Mouse (Mus musculus): ENCODE data around the gene Rasl11a. TPM values are rescaled to one million over a fixed set of nuclear protein-coding genes. Genes with fewer than 3 reads are reported as not detected.
A peak's percentile ranks its signal among the peaks of the same experiment; 100 is the strongest.

The Rasl11a gene
- total and polyA plus RNA-seq, 3 experiments, result 0.25 to 0.42 TPM; not detected in 1

DNA sequence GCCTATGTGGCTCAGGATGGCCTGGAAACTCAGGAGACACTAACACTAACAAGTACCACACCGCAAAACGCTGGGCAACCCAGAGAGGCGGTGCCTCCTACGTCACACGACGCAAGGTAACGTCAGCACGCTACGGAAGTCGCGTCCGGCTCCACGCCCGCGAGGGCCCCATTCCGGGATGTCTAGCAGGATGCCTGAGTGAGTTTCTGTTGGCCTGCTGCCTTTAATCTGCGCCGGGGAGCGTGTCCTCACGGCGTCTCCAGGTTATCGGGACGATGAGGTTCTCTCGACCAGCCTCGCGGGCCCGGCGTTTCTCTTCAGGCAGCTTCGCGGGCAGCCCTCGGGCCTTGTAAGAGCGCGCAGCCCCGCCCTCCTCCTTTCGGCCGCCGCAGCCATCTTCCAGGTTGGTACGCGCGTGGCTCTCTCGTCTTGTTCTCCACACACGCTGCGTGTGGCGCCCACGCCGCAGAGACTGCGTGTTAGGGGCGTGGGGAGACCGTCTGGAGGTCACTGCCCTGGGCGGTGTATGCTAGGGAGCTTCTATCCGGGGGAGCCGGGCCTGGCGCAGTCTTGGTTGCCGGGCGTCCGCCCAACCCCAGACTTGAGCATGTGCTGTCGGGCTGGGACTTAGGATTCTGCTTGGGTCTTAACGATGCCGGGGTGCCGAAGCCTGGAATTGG is 12.0 kb upstream of the Rasl11a start, which contains the start of gene Rpl21 (continued):
- no peak for TF ChIP-seq GABPA (IDR thresholded peaks at IDR 0.05; ENCODE audit: insufficient replicate concordance, low read depth, low read length)
- TF ChIP-seq MAX (IDR thresholded peaks at IDR 0.05; ENCODE audit: low read length), result peak; percentile 100
- no peak for TF ChIP-seq ZNF384 (IDR thresholded peaks at IDR 0.05; ENCODE audit: low read depth, low read length)
- peak; percentile 94 for TF ChIP-seq MYC (IDR thresholded peaks at IDR 0.05; ENCODE audit: low read depth, low read length)
- peak; percentile 84 for TF ChIP-seq SIN3A (IDR thresholded peaks at IDR 0.05; ENCODE audit: low read length)
- peak; percentile 13; the same call in 1 of the 2 replicates for TF ChIP-seq CHD1 (IDR thresholded peaks at IDR 0.05; ENCODE audit: low read depth, low read length)
- peak; percentile 82 for TF ChIP-seq TBP (conservative IDR thresholded peaks at IDR 0.05; ENCODE audit: low read depth, low read length)
- TF ChIP-seq ETS1 (conservative IDR thresholded peaks at IDR 0.05; ENCODE audit: low read depth, low read length), result no peak
- TF ChIP-seq CTCF (conservative IDR thresholded peaks at IDR 0.05 in 1 of 2, IDR thresholded peaks at IDR 0.05 in 1 of 2; ENCODE audit: low read depth in 2 of 2, low read length in 2 of 2), result peak in 1 of 2 experiments; percentile 42; a peak in 2 of 4 replicates
- peak; percentile 95 for TF ChIP-seq POLR2AphosphoS2 (IDR thresholded peaks at IDR 0.05; ENCODE audit: low read depth, low read length)

- TF ChIP-seq SIN3A (IDR thresholded peaks at IDR 0.05; ENCODE audit: low read length), result no peak
- peak; percentile 11; the same call in 1 of the 2 replicates for TF ChIP-seq POLR2AphosphoS2 (IDR thresholded peaks at IDR 0.05; ENCODE audit: low read depth, low read length)
- no peak for TF ChIP-seq RCOR1 (conservative IDR thresholded peaks at IDR 0.05; ENCODE audit: low read depth, low read length)
- peak overlapping the region; percentile 51; the same call in 1 of the 2 replicates for H3K27ac ChIP-seq (ENCODE audit: insufficient read depth, low read depth)
- H3K9me3 ChIP-seq (replicated peaks; ENCODE audit: low read length), result no peaks in the 10 kb centered on the region
- dilution Hi-C loops (cut with MboI; ENCODE audit: extremely low pct_ligation_motif_present, extremely low pct_unique_long_range_greater_than_20kb, low sequenced_read_pairs) (no loop called here), in situ Hi-C loops (cut with MboI; ENCODE audit: low pct_ligation_motif_present, low pct_unique_long_range_greater_than_20kb, low sequenced_read_pairs) (no loop called here)
- H3K4me3 ChIP-seq (replicated peaks in 1 of 3; ENCODE audit: low read depth in 2 of 3, low read length in 2 of 3, poor library complexity in 1 of 3), result peak overlapping the region; percentile 80 to 99 (median 92)
- H3K4me2 ChIP-seq (ENCODE audit: insufficient read depth, low read depth, poor library complexity, severe bottlenecking), result peak overlapping the region; percentile 97
- H3K27me3 ChIP-seq (replicated peaks), result no peaks in the 10 kb centered on the region
- peaks cover 19% of the 10 kb centered on the region for H3K79me2 ChIP-seq (replicated peaks; ENCODE audit: control insufficient read depth, extremely low read depth, insufficient read depth, poor library complexity, severe bottlenecking)
- H3K36me3 ChIP-seq (replicated peaks in 1 of 2; ENCODE audit: control insufficient read depth in 1 of 2, insufficient read depth in 1 of 2, low read length in 1 of 2), result peaks cover 43 to 51% of the 10 kb centered on the region in 2 experiments
- peak overlapping the region; percentile 99 for H3K9ac ChIP-seq (ENCODE audit: insufficient read depth, low read depth)
- H3K4me1 ChIP-seq (ENCODE audit: control insufficient read depth in 1 of 2, insufficient read depth in 2 of 2), result peaks cover 0 to 39% of the 10 kb centered on the region in 2 experiments; a peak in 3 of 4 replicates
- DNase-seq (ENCODE audit: extremely low read depth), result no peak
These were observed 11.1 kb upstream of the Rasl11a start for GRCm38 (mm10) chr5:146833673-146834201.

- TF ChIP-seq KAT2A (IDR thresholded peaks at IDR 0.05; ENCODE audit: insufficient replicate concordance, low read length) (no peak), RCOR1 (conservative IDR thresholded peaks at IDR 0.05; ENCODE audit: low read depth, low read length) (no peak), POLR2AphosphoS2 (IDR thresholded peaks at IDR 0.05; ENCODE audit: low read depth, low read length) (no peak), IRF4 (IDR thresholded peaks at IDR 0.05; ENCODE audit: low read depth, low read length) (no peak), E2F4 (IDR thresholded peaks at IDR 0.05; ENCODE audit: insufficient replicate concordance, low read depth, low read length) (no peak), RAD21 (IDR thresholded peaks at IDR 0.05; ENCODE audit: low read depth, low read length) (no peak)
- Histone ChIP-seq H3K27me3 (replicated peaks) (no peaks in the 10 kb centered on the region), H3K4me2 (ENCODE audit: insufficient read depth, low read depth, poor library complexity, severe bottlenecking) (peak overlapping the region; percentile 97), H3K9ac (ENCODE audit: insufficient read depth, low read depth) (peak overlapping the region; percentile 99), H3K4me3 (replicated peaks in 1 of 3; ENCODE audit: low read depth in 2 of 3, low read length in 2 of 3, poor library complexity in 1 of 3) (peak overlapping the region in 1 of 3 experiments; percentile 92), H3K79me2 (replicated peaks; ENCODE audit: control insufficient read depth, extremely low read depth, insufficient read depth, poor library complexity, severe bottlenecking) (peaks cover 19% of the 10 kb centered on the region), H3K9me3 (replicated peaks; ENCODE audit: low read length) (no peaks in the 10 kb centered on the region), H3K4me1 (ENCODE audit: control insufficient read depth in 1 of 2, insufficient read depth in 2 of 2) (peaks cover 0 to 34% of the 10 kb centered on the region in 2 experiments; a peak in 3 of 4 replicates), H3K36me3 (replicated peaks in 1 of 2; ENCODE audit: control insufficient read depth in 1 of 2, insufficient read depth in 1 of 2, low read length in 1 of 2) (peaks cover 46 to 60% of the 10 kb centered on the region in 2 experiments), H3K27ac (ENCODE audit: insufficient read depth, low read depth) (no peak overlapping the region)
- dilution Hi-C loops (cut with MboI; ENCODE audit: extremely low pct_ligation_motif_present, extremely low pct_unique_long_range_greater_than_20kb, low sequenced_read_pairs), result no loop called here
- DNase-seq (ENCODE audit: extremely low read depth), result no peak
- in situ Hi-C loops (cut with MboI; ENCODE audit: low pct_ligation_motif_present, low pct_unique_long_range_greater_than_20kb, low sequenced_read_pairs), result no loop called here
These were observed 9.9 kb upstream of the Rasl11a start for GRCm38 (mm10) chr5:146834959-146835358.

Measured in CH12.LX (cell line).